Mouse (Mus musculus) liver, embryonic 13.5 days (tissue): ENCODE measurements around the gene Tbc1d22a. TPM values are rescaled to one million over a fixed set of nuclear protein-coding genes. Genes with fewer than 3 reads are reported as not detected.

Experiments used
- ATAC-seq: fragments of 200-750 bp; cut with Nextera tagmentation; 2 replicates; pipeline ENCODE4 v1.8.0; 2017; ENCODE audit warnings: low read depth, mild to moderate bottlenecking, moderate number of reproducible peaks, moderate library complexity
- DNase-seq: peaks from one replicate; pipeline ENCODE4 v3.0.0; 2022
- H3K27ac ChIP-seq: fragments of 300-500 bp; sonication (generic); 2 replicates; pipeline ENCODE4 v1.5.1; 2015; ENCODE audit warnings: moderate library complexity, mild to moderate bottlenecking, inconsistent platforms
- H3K27me3 ChIP-seq: fragments of 300-500 bp; sonication (generic); 2 replicates; pipeline ENCODE4 v1.6.1; 2015; ENCODE audit warnings: mild to moderate bottlenecking, inconsistent platforms
- H3K36me3 ChIP-seq: fragments of 300-500 bp; sonication (generic); 2 replicates; pipeline ENCODE4 v1.6.1; 2015; ENCODE audit warnings: mild to moderate bottlenecking, inconsistent platforms
- H3K4me1 ChIP-seq: fragments of 300-500 bp; sonication (generic); replicated peaks from 2 replicates; pipeline ENCODE4 v1.6.1; 2015; ENCODE audit warnings: inconsistent platforms
- H3K4me2 ChIP-seq: fragments of 300-500 bp; sonication (generic); 2 replicates; pipeline ENCODE4 v1.6.1; 2015; ENCODE audit warnings: inconsistent platforms, mild to moderate bottlenecking, moderate library complexity
- H3K4me3 ChIP-seq: fragments of 300-500 bp; sonication (generic); replicated peaks from 2 replicates; pipeline ENCODE4 v1.5.1; 2015; ENCODE audit warnings: mild to moderate bottlenecking, inconsistent platforms
- H3K9ac ChIP-seq: fragments of 300-500 bp; sonication (generic); 2 replicates; pipeline ENCODE4 v1.6.1; 2015; ENCODE audit warnings: mild to moderate bottlenecking, inconsistent platforms
- H3K9me3 ChIP-seq: fragments of 300-500 bp; sonication (generic); replicated peaks from 2 replicates; pipeline ENCODE4 v1.6.1; 2016; ENCODE audit warnings: inconsistent platforms
- WGBS: fragments of 180-500 bp; shearing (Covaris S2); methylation state at CpG from one replicate; pipeline ENCODE4 v1.1.7; 2015; ENCODE audit not compliant: insufficient replicate concordance; 5-methylcytosine and 5-hydroxymethylcytosine counted together
- polyA plus RNA-seq: library from polyadenylated mRNA; unstranded; fragments of >200 nt; fragmentation: Nextera tagmentation; extraction: Ambion mirVana; gene quantifications from 2 replicates; pipeline ENCODE4 v1.2.1, GENCODE M21; 2015

Gene Tbc1d22a
- polyA plus RNA-seq, 1 experiment from 2014 or later = 7.4 TPM

DNA sequence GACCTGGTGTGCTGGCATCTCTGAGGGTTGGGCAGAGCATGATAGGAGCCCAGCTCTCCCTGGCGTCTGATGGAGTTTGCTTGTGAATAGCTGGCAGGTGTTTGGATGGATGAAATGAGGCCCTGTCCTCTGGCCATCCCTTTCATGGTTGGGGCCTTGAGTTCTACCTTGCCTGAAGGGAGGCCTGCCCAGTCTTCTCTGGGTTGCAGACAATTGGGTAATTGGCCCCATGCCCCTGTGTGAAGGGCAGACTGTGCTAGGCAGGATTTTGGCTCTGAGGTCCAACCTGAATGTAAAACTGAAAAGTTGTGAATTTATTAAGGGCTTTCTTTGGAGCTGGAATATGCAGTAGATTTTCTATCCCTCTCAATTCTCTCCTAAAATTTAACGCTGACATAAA, 204.2 kb downstream of the Tbc1d22a start:
- Histone ChIP-seq H3K4me2 (no peak overlapping the region), H3K27ac (no peak overlapping the region), H3K27me3 (no peaks in the 10 kb centered on the region), H3K36me3 (no peaks in the 10 kb centered on the region), H3K4me1 (peaks cover 8% of the 10 kb centered on the region), H3K9ac (no peak overlapping the region), H3K9me3 (no peaks in the 10 kb centered on the region), H3K4me3 (no peak overlapping the region)
- ATAC-seq = no peak
- WGBS = 78% methylated on average over 2 of the region's 2 CpGs
- DNase-seq = no peak

DNA sequence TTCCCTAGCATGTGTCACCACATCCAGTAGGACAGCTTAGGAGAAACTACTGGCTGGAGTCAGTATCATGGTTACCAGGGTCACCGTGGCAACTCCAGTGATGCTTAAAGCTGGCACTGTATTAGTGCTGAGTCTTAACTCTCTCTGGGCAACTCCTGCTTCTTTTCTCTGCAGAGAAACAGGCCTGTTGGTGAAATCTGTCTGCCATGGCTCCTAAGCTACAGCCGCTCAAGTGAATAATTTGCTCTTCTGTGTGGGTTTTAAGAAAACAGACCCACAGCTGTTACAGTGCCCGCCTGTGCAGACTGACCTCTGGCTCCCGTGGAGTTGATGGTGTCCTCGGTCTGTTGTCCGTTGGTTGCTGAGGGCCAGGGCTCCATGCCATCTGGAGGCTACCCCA, 205.4 kb downstream of the Tbc1d22a start:
- H3K4me3 ChIP-seq = no peak overlapping the region
- no peak overlapping the region for H3K27ac ChIP-seq
- 73% methylated on average over 6 of the region's 6 CpGs for WGBS
- ATAC-seq (no peak), DNase-seq (no peak)
- peaks cover 17% of the 10 kb centered on the region for H3K4me1 ChIP-seq
- no peaks in the 10 kb centered on the region for H3K9me3 ChIP-seq
- no peak overlapping the region for H3K9ac ChIP-seq
- H3K4me2 ChIP-seq = no peak overlapping the region
- no peaks in the 10 kb centered on the region for H3K36me3 ChIP-seq
- no peaks in the 10 kb centered on the region for H3K27me3 ChIP-seq

DNA sequence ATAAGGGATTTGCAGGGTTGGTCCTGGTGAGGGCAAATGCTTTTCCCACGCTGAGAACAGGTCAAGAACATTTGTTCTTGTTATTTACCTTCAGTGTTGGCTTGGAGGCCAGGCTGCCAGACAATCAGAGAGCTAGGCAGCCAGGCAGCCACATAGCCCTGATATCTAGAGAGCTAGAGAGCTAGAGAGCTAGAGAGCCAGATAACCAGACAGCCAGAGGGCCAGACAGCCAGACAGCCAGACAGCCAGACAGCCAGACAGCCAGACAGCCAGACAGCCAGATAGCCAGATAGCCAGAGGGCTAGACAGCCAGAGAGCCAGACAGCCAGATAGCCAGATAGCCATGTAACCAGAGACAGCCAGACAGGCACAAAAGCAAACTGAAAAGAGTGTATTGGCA, 208.6 kb downstream of the Tbc1d22a start:
- no peaks in the 10 kb centered on the region for H3K36me3 ChIP-seq
- H3K4me2 ChIP-seq = no peak overlapping the region
- ATAC-seq (no peak), DNase-seq (peak; percentile 33)
- no peaks in the 10 kb centered on the region for H3K9me3 ChIP-seq
- H3K4me3 ChIP-seq = no peak overlapping the region
- H3K27me3 ChIP-seq = no peaks in the 10 kb centered on the region
- no peak overlapping the region for H3K9ac ChIP-seq
- H3K4me1 ChIP-seq = peaks cover 32% of the 10 kb centered on the region
- 33% methylated on average over 1 of the region's 1 CpGs for WGBS
- H3K27ac ChIP-seq = no peak overlapping the region

DNA sequence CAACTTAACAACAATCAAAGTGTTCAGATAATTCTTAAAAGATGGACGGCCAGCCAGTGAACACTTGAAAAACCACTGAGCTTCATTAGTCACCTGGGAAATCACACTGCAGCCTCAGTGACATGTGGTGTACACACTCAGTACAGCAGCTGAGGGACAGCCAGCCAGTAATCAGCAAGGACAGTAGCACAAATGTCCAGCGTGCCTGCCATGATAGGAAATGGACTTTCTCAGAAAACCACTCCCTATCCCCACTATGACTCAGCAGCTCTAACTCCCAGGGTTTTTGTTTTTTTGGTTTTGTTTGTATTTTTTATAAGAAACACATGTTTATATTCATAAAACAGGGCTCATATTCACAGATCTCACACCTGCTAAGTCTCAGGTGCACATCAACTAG, 209.6 kb downstream of the Tbc1d22a start:
- ATAC-seq = no peak
- Histone ChIP-seq H3K36me3 (no peaks in the 10 kb centered on the region), H3K4me3 (no peak overlapping the region), H3K9me3 (no peaks in the 10 kb centered on the region), H3K27ac (no peak overlapping the region), H3K27me3 (no peaks in the 10 kb centered on the region), H3K4me2 (no peak overlapping the region), H3K9ac (no peak overlapping the region), H3K4me1 (peaks cover 32% of the 10 kb centered on the region)
- DNase-seq = peak; percentile 43
- 15% methylated on average over 2 of the region's 2 CpGs for WGBS

DNA sequence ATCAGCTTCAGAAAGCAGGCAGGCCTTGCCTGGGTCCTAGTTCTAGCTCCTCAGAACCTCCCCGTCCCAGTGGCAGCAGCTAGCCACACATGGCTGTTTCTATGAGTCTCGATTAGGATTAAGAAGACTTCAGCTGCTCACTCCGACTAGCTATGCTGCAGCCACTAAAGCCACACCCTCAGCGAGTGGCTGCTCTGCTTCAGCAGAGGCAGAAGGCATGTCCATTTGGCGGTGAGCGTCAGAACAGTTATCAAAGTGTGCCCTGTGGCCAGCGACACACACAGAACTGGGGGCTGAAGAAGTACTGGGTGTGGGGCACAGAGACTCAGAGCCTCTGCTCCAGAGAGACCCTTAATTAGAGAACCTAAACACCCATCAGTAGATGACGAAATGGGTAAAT, 210.7 kb downstream of the Tbc1d22a start:
- Histone ChIP-seq H3K4me2 (no peak overlapping the region), H3K27me3 (no peaks in the 10 kb centered on the region), H3K36me3 (no peaks in the 10 kb centered on the region), H3K9me3 (no peaks in the 10 kb centered on the region), H3K4me1 (peaks cover 32% of the 10 kb centered on the region), H3K27ac (no peak overlapping the region), H3K4me3 (no peak overlapping the region), H3K9ac (no peak overlapping the region)
- WGBS = 63% methylated on average over 8 of the region's 8 CpGs
- no peak for ATAC-seq
- no peak for DNase-seq

DNA sequence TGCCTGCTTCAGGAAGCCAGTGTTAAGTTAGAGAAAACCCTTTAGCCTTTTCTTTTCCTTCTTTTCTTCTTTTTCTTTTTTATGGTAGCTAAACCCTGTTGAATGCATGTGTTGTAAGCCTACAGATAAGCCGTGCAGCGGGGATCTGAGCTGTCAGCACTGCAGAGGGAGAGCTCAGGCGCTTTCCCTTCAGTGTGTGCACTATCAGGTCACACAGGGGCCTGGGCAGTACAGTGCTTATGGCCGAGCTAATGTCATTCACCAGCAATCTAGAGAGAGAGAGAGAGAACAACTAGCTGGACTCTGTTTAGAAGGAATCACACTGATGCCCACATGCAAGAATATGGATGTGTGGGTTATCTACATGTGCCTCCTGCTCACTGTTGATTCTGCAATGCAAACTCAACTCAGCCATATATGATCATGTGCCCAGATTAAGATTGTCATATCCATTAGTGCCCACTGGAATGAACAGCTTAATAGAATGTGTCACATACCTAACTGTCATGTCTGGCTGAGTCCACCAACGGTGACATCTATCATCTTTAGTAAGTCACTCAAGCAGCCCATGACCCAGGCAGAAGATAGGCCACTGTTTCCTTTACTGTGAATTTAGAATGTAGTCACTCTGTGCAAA, 212.2 kb downstream of the Tbc1d22a start:
- Histone ChIP-seq H3K27me3 (no peaks in the 10 kb centered on the region), H3K27ac (no peak overlapping the region), H3K36me3 (no peaks in the 10 kb centered on the region), H3K4me3 (no peak overlapping the region), H3K4me2 (no peak overlapping the region), H3K4me1 (peaks cover 32% of the 10 kb centered on the region), H3K9ac (no peak overlapping the region), H3K9me3 (no peaks in the 10 kb centered on the region)
- WGBS = 42% methylated on average over 5 of the region's 5 CpGs
- ATAC-seq (no peak), DNase-seq (no peak)

DNA sequence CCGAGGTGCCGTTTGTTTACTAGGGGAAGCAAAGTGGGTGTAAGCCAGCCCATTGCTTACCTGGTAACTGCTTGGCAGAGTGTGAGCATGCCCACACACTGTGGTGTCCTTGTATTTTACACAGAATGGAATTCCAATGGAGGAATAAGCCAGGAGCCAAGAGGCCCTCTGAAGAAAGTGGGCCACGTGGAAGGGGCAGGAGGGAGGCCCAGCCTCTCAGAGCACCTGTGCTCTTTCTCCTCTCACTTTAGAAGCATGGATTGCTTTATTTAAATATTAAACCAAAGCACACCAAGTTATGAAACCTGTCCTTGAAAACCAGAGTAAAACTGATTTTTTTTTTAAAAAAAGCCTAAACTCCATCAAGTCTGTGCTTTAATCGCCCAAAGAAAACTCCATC, 213.2 kb downstream of the Tbc1d22a start:
- no peaks in the 10 kb centered on the region for H3K9me3 ChIP-seq
- H3K4me2 ChIP-seq = no peak overlapping the region
- ATAC-seq = no peak

DNA sequence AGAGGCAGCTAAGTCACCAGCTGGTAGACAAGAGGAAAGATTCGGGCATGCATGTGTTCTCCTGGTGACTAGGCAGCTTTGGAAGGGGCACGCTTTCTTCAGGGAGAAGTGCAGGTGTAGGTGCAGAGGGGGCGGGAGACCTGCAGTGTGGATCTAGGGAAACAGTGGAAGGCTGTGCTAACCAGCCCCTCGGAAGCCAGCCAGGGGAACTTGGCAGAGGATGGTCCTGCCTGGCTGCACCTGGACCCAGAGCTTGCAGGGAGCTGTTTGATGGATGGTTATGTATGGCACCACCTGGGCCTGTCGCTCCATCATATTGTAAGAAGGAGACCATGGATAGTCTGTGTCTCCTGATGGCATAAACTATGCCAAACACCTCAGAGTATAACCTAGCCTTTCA, 214.2 kb downstream of the Tbc1d22a start:
- H3K4me1 ChIP-seq = peaks cover 24% of the 10 kb centered on the region
- no peaks in the 10 kb centered on the region for H3K27me3 ChIP-seq
- H3K4me3 ChIP-seq = no peak overlapping the region
- H3K4me2 ChIP-seq = no peak overlapping the region
- H3K9ac ChIP-seq = no peak overlapping the region
- no peak overlapping the region for H3K27ac ChIP-seq
- no peak for DNase-seq
- no peak for ATAC-seq
- H3K9me3 ChIP-seq = no peaks in the 10 kb centered on the region
- WGBS = 73% methylated on average over 5 of the region's 5 CpGs
- H3K36me3 ChIP-seq = no peaks in the 10 kb centered on the region

More for the DNA sequence above, 213.2 kb downstream of the Tbc1d22a start:
- WGBS = 74% methylated on average over 4 of the region's 4 CpGs
- Histone ChIP-seq H3K4me1 (peaks cover 32% of the 10 kb centered on the region), H3K27ac (no peak overlapping the region), H3K9ac (no peak overlapping the region), H3K4me3 (no peak overlapping the region), H3K27me3 (no peaks in the 10 kb centered on the region), H3K36me3 (no peaks in the 10 kb centered on the region)
- DNase-seq = no peak

DNA sequence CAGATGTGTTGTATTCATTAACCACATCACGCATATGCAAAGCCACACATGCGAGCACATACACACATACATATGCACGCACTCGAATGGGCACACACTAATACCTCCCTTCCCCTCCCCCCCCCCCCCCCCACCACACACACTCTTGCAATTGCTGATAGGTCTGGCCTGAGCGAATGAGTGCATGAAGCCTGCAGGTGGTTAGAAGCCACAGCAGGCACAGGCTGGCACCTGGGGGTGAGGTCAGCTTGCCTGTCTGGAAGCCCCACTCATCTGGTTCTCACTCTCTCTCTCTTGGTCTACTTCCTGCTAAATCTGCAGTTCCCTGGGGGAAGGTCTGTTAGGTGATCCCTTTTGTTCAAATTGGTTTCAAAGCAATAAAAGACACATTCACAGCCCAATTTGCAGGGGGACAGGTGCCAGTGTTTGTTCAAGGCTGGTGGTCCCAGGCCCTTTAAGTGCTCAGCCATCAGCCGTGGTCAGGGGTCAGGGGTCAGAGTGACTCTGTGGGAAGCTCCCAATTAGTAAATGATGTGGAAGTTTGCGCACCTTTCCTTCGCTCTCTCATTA, 215.6 kb downstream of the Tbc1d22a start:
- Histone ChIP-seq H3K4me1 (peaks cover 13% of the 10 kb centered on the region), H3K27ac (no peak overlapping the region), H3K36me3 (no peaks in the 10 kb centered on the region), H3K27me3 (no peaks in the 10 kb centered on the region), H3K9me3 (no peaks in the 10 kb centered on the region), H3K4me3 (no peak overlapping the region), H3K4me2 (no peak overlapping the region), H3K9ac (no peak overlapping the region)
- 81% methylated on average over 8 of the region's 8 CpGs for WGBS
- DNase-seq (no peak), ATAC-seq (no peak)

DNA sequence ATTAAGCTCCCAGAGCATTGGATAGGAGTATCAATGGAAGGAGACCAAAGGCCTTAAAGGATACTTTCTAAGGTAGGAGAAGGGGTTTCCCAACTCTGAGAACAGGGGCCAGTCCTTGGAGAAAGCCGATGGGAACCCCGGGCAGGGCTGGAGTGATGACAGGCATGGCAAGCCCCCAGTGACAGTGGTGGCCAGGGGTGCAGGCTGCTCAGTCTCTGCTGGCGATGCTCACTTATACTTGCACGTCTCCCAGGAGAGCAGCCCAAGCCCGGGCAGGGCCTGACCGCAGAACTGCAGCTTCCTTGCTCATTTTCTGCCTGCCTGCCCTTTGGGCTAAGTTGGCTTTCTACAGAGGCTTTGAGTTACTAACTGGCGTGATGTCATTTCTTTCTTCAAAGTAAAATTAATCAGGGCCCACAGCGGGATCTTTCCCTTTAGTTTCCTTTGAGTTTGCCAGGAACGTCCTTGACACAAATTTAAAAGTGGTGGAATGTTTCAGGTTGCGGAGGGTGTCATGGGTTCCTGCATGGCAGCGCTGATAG, 217.4 kb downstream of the Tbc1d22a start:
- ATAC-seq (no peak), DNase-seq (no peak)
- H3K9me3 ChIP-seq = no peaks in the 10 kb centered on the region
- peaks cover 4% of the 10 kb centered on the region for H3K4me1 ChIP-seq
- H3K27me3 ChIP-seq = no peaks in the 10 kb centered on the region
- H3K36me3 ChIP-seq = no peaks in the 10 kb centered on the region
- no peak overlapping the region for H3K9ac ChIP-seq
- H3K27ac ChIP-seq = no peak overlapping the region
- no peak overlapping the region for H3K4me3 ChIP-seq
- 80% methylated on average over 11 of the region's 11 CpGs for WGBS
- H3K4me2 ChIP-seq = no peak overlapping the region

DNA sequence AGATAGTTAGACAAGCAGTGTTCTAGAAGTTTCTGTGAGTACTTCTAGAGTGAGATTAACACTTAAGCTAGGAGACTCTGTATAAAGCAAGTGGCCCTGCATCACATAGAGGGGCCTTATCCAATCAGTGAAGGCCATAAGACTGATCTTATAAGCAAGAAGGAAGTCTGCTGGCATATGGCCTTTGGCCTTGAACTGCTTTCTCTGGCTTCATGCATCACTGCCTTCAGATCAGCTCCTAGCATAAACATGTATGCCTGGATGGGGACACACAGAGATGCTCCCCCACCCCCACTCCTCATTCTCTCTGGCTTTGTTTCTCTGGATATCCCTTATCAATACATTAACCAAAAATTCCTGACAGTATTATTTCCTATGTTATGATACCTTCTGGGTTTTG, 218.5 kb downstream of the Tbc1d22a start:
- H3K36me3 ChIP-seq = no peaks in the 10 kb centered on the region
- H3K4me1 ChIP-seq = no peaks in the 10 kb centered on the region
- ATAC-seq (no peak), DNase-seq (no peak)
- H3K9ac ChIP-seq = no peak overlapping the region
- no peak overlapping the region for H3K27ac ChIP-seq
- no peaks in the 10 kb centered on the region for H3K27me3 ChIP-seq
- no peaks in the 10 kb centered on the region for H3K9me3 ChIP-seq
- H3K4me3 ChIP-seq = no peak overlapping the region
- H3K4me2 ChIP-seq = no peak overlapping the region

DNA sequence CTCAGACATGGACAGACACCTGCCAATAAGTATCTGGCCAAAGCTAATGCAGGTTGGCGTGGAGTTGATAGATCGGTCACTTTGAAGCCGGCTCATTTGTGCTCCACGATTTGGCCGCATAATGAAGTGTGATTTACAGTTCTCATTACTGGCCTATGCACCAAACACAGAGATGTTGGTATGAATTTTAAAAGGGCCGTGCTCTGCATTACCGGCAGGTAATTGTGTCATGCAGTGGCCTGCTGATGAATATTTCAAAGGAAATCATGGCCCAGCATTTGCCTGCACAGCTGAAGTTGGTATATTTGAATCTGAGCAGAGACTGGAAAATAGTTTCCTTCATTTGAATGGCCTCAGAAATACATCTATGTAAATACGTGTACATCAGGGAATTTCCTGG, 219.1 kb downstream of the Tbc1d22a start:
- Histone ChIP-seq H3K27me3 (no peaks in the 10 kb centered on the region), H3K4me1 (peaks cover 1% of the 10 kb centered on the region), H3K4me3 (no peak overlapping the region), H3K36me3 (no peaks in the 10 kb centered on the region), H3K9me3 (no peaks in the 10 kb centered on the region), H3K4me2 (no peak overlapping the region), H3K27ac (no peak overlapping the region), H3K9ac (no peak overlapping the region)
- WGBS = 83% methylated on average over 8 of the region's 8 CpGs
- ATAC-seq (no peak), DNase-seq (no peak)
